Mouse (Mus musculus): Measurements from ENCODE around the gene Gm1673.

DNA sequence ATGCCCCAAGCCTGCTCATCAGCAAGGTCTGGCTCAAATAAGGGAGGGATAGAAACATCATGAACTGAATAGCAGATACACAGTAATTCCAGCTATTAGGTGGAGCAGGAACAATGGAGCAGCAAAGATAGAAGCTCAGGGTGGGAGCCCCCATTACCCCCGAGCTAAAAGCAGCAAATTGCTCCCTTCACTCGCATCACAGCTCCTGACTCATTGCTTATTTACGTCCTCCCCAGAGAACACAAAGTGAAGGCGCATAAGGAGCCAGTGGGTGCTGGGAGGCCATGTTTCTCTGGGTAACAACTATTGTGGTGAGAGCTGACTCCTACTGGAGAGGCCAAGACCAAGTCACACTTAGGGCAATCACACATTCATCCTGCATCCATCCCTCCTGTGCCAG, 46.9 kb downstream of the Gm1673 start:
- TF ChIP-seq POLR2A (IDR thresholded peaks at IDR 0.05; ENCODE audit: low read depth, low read length) (no peak), CTCF (IDR thresholded peaks at IDR 0.05; ENCODE audit: extremely low read depth, insufficient read depth, insufficient read length, insufficient replicate concordance) (no peak)

Measured in spleen, adult 2 months (tissue).